Mouse (Mus musculus): ENCODE results near the gene Cc2d1a.

The Cc2d1a gene

DNA sequence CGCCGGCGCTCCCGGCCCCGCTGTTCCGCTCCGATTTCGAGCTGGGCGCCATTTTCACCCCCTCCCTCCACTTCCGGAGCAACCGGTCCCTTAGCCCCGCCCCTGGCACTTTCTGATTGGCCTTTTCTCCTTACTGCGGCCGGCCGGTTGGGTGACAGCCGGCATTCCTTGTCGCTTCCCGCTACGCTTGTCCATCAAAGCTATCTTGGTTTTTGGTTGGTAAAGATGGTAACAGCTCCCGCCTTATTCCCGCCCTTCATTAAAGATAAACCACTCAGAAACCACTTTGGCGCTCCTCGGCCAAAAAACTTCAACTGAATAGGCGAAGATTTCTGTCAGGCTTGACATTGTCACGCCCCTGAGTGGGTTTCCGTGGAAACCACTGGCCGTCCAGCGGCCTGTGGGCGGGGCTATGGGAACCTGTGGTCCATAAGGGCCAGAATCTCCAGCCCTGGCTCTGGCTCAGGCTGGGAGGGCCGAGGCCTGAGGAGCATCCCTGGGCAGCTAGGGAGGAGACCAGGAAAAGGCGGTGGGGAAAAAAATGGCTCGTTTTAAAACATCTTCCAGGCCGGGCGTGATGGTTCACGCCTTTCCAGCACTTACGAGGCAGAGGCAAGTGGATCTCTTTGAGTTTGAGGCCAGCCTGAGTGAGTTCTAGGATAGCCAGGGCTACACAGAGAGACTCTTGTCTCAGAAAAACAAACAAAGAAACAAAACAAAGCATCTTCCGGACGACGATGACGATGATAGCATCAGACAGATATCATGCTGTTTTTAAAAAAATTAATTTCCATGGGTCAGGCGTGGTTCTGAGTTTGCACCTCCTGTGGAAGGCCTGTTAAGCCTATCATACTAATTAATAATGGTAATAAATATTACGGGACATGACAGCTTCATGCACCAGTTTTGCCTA lies 42.8 kb downstream of the Cc2d1a start, which contains the start of gene Dcaf15:
Gene Dcaf15 (minus strand): TSS at position 72 of the 913 bp plus-strand sequence.
- peak; percentile 99 for DNase-seq (ENCODE audit: low spot score in 2 of 2)

DNA sequence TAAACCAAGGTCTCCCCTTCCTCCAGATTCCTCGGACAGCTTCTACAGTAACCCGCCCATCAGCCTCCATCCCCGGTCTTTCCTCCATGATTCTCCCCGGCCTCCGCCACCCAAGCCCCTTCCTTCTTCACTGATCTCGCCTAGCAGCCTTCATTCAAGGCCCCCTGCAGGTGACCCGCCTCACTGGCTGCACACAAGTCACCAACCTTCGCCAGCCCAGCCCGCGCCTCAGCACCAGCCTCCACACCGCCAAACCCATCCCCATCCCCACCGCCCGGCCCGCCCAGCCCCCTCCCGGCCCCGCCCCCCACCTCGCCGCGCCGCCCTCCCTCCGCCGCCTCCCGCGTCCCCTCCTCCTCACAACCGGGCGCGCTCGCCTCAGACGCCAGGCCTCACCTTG lies 43.5 kb downstream of the Cc2d1a start:
- no peak for DNase-seq (ENCODE audit: low spot score in 2 of 2)

DNA sequence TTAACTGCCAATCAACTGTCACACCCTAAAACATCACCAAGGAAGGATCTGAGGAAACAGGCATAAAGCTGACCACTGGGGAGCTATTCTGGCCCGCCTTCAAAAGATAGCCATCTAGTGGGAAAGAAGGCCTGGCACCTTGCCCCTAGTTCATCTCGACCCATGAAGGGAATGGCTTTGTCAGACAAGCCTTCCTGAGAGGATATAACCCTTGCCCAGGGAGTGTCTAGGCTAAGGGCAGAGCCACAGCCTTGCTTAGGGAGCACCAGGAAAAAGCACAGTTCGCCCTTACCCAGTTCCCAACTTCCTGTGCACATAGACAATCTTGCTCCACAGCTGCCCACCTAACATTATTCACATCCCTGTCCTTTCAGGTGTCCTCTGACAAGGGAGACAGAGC lies 44.1 kb downstream of the Cc2d1a start:
- DNase-seq (ENCODE audit: low spot score in 2 of 2), result no peak

DNA sequence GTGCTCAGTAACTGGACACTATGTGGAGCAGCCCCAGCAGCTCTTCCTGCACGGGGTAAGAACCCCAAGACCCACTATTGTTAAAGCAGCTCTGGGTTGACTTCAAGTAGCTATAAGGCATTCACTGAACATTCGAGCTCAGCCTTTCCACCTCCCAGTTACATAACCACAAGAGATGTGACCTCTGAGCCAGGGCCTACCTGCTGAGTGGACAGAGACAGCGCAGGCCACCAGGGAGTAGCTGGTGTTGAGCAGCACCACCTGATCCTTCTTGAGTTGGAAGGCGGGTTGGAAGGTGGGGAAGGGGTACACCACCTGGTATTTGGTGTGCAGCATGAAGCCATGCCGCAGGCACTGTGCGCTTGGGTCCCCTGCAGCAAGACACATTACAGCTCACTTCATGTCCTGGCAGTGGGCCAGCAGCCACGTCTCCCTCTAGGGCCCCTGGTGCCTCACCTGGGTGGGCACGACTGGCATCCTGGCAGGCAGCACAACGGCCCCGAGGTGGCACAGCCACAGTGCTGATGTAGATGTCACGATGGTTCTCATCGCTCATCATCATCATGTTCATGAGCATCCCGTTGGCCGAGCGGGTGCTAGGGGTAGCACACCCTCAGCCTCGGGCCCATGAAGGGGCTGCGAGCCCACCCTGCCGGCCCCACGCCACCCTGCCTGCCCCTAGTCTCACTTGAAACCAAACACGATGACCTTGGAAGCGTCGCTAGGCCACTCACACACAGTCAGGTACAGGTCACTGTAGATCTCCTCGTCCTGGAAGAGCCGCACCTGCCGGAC lies 46.1 kb downstream of the Cc2d1a start:
- DNase-seq (ENCODE audit: low spot score in 2 of 2), result no peak

DNA sequence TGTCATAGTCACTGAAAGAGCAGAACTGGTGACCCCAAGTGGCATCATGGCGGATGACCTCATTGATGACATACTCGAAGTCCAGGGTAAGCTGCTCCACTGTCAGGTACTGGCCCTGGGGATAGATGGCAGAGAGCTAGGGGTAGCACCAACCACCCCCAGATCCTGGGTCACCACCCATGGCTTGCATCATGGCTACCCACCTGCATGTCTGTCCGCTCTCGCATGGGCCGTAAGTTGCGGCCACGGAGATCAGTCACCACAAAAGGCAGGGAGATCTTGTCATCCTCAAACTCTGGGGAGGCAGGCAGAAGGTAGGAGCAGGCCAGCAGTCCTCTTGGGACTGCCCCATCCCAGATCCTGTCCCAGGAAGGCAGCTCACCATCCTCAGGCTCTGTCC lies 49.4 kb downstream of the Cc2d1a start:
- no peak for DNase-seq (ENCODE audit: low spot score in 2 of 2)

DNA sequence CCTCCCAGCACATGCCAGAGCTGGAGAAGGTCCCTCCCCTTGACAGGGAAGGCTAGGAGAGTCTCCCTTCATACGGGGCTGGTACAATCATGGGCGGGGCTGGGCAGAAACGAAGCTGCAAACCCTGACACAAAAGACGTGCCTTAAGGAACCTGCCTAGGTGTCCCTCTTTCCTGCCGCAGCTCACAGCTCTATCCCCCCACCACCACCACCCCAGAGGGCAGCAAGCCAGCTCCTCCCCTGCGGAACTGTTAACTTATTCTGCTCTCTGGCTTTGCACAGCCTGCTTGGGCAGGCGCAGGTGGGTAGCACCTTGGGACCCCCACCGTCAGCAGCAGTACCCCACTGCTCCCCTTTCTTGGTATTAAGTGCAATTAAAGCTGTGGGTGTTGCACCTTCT lies 51.7 kb downstream of the Cc2d1a start:
- DNase-seq (ENCODE audit: low spot score in 2 of 2), result no peak

DNA sequence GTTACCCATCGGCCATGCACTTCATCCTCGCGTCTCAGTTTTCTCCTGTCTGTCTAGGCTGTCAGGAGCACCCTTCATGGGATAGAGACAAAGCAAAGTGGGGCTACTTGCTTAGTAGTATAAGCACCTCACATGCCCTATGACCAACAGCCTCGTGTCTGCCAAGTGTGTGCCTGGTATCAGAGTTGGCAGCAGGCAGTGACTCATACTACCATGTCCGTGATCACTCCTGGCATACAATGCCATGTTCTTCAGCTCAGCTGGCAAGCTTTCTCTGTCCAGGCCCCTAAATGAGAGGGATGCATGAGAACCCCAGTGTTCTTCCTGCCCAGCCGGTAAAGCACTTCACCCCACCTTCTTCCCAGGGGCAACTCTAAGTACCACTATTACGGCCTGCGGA lies 57.2 kb downstream of the Cc2d1a start:
- peak in 1 of 2 experiments; percentile 52 for DNase-seq (ENCODE audit: low spot score in 2 of 2)

DNA sequence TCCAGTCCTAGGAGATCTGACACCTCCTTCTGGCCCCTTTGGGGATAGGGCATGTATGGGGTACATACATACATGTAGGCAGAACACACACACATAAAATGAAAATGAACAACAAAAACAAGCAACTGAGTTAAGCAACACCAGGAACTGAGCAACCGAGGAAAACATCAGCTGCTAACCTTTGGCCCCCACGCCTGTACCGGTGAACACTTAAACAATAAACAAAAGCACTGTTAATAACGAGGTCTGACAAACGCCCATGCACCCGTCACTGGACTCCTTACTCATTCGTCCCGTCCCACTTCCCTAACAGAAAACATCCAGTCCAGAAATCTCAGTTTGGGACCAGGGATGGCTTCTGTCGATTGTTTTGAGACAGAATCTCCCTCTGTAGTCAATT lies 58.5 kb downstream of the Cc2d1a start:
- DNase-seq (ENCODE audit: low spot score in 2 of 2), result no peak

DNA sequence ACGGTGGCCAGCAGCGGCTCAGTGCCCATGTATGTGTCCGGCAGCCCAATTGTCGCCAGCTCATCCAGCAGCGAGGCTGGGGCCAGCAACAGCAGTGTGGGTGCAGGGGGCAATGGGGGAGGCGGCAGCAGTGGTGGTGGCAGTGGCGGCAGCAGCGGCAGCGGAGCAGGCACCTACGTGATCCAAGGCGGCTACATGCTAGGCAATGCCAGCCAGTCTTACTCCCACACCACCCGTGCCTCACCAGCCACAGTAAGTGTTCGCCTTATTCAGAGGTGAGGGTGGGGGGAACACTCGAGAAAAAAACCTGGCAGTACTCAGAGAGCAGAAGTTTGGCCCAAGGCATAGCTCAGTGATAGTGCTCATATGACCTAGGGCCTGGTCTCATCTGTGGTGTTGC lies 59.9 kb downstream of the Cc2d1a start:
- DNase-seq (ENCODE audit: low spot score in 2 of 2), result no peak

DNA sequence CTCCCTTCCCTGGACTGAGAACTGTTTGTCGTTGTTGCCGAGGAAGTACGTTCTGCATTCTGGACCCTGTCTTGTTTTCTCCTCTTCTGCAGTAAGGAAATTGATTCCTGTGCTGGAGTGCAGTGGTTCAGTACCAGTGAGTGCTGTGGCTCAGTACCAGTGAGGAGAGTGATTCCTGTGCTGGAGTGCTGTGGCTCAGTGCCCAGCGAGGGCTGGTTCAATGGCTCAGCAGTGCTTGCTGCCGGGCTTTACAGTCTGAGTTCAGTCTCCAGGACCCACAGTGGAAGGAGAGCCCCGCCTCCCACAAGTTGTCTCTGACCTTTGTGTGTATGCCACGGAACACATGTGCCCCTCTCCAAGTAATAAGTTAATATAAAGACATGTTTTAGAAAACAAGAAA lies 60.6 kb downstream of the Cc2d1a start:
- no peak for DNase-seq (ENCODE audit: low spot score in 2 of 2)

DNA sequence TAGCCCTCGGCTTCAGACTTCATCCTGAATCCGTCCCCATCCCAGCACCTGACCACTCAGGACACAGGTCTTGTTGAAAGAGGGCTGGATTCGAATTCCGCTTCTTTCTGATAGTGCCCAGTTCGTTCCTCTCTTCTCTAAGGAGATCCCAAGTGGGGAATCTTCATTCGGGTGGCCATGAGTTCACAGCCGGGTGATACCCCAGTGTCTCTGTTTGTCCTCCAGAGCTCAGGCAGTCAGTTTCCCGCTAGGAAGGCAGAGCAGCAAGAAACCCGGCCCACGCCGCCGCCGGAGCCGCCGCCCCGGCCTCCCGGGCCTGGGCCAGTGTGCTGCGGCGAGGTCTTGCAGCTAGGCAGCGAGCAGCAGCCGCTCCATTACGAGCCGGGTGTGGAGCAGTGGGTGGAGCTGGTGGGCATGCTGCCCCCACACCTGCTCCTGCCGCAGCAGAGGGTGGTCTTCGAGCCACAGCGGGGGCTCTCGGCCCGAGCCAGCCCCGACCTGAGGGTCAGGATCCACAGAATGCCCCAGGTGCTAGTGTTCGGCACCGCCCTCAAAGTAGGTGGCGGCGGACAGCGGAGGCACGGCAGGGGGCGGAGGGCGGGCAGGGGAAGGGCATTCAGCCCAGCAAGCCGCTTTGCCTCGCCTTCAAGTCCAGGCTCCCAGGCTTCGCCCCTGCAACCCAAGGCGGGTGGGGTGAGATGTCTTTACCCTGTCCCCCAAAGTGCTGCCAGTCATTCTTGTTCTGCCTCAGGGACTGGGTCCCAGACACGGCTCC lies 63.2 kb downstream of the Cc2d1a start:
- DNase-seq (ENCODE audit: low spot score in 2 of 2), result no peak

DNA sequence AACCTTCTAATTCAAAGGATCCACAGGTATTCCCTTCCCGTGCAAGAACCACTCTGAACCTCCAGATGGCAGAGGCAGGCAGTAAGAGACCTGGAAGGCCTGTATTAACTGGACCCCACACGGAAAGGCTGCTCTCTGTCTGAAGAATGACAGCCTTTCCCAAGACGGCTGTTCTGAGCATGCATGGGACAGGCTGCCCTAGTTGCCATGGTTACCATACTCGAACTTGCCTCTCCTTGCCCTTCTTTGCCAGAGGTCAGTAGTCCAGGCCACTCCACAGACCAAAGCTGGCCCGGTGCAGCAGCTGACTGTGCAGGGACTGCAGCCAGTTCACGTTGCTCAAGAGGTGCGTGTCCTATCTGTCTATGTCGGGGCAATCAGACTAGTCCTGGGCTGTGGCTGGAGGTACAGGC lies 63.9 kb downstream of the Cc2d1a start:
- DNase-seq (ENCODE audit: low spot score in 2 of 2), result peak; percentile 43 to 46
